Mouse (Mus musculus) heart, adult 2 months (tissue): ENCODE results near the gene Blm. TPM values are rescaled to one million over a fixed set of nuclear protein-coding genes. Genes with fewer than 3 reads are reported as not detected.

Source experiments
- DNase-seq, 2 experiments: peaks; one replicate each; pipeline ENCODE4 v3.0.0; 2021
- H3K27ac ChIP-seq: fragments of 200-600 bp; 2 replicates; pipeline ENCODE4 v1.8.1; 2022
- H3K27me3 ChIP-seq: fragments of 200-500 bp; 2 replicates; pipeline ENCODE4 v1.6.1; 2012; ENCODE audit warnings: mild to moderate bottlenecking, low read length, inconsistent platforms, mixed read lengths; ENCODE audit not compliant: control insufficient read depth, insufficient read depth
- H3K36me3 ChIP-seq: fragments of 200-500 bp; 2 replicates; pipeline ENCODE4 v1.6.1; 2012; ENCODE audit warnings: low read length, inconsistent platforms; ENCODE audit not compliant: control insufficient read depth, insufficient read depth
- H3K4me1 ChIP-seq: fragments of 200-500 bp; 2 replicates; pipeline ENCODE4 v1.6.1; 2011; ENCODE audit warnings: low read length; ENCODE audit not compliant: control insufficient read depth, insufficient read depth
- H3K4me3 ChIP-seq: fragments of 200-600 bp; 2 replicates; pipeline ENCODE4 v1.8.1; 2022
- H3K79me2 ChIP-seq: fragments of 200-500 bp; replicated peaks from 2 replicates; pipeline ENCODE4 v1.6.1; 2012; ENCODE audit warnings: mild to moderate bottlenecking, inconsistent platforms, low read length, moderate library complexity, mixed read lengths; ENCODE audit not compliant: control insufficient read depth, insufficient read depth
- H3K9ac ChIP-seq: fragments of 200-500 bp; 2 replicates; pipeline ENCODE4 v1.6.1; 2012; ENCODE audit warnings: low read depth, mild to moderate bottlenecking, control low read depth, inconsistent platforms, low read length, mixed read lengths
- CTCF ChIP-seq: fragments of 200-600 bp; IDR thresholded peaks from 2 replicates; pipeline ENCODE4 v1.8.1; 2022; ENCODE audit warnings: antibody characterized with exemption, mild to moderate bottlenecking, moderate library complexity
- EP300 ChIP-seq: fragments of 200-500 bp; IDR thresholded peaks from 2 replicates; pipeline ENCODE4 v1.6.1; 2011; ENCODE audit warnings: low read depth, low read length, control low read depth; ENCODE audit not compliant: insufficient read depth
- POLR2A ChIP-seq: fragments of 200-500 bp; IDR thresholded peaks from 2 replicates; pipeline ENCODE4 v1.6.1; 2011; ENCODE audit warnings: mild to moderate bottlenecking, low read depth, low read length, control low read depth; ENCODE audit not compliant: insufficient read depth
- WGBS: fragments of 180-500 bp; shearing (Covaris S2); methylation state at CpG from one replicate; pipeline ENCODE4 v1.1.7; 2018; 5-methylcytosine and 5-hydroxymethylcytosine counted together
- intact Hi-C: fragments of 180-260 bp; cut with DNase I; formaldehyde crosslinking; loops from one replicate; pipeline ENCODE4 v1.15.1; 2025
- long read RNA-seq: library from polyadenylated mRNA; stranded (forward); transcript quantifications from one replicate; pipeline ENCODE4 v2.0.0, GENCODE M21; 2021
- polyA plus RNA-seq: library from polyadenylated mRNA; depleted of rRNA; stranded (reverse); fragments of >200 nt; gene quantifications from 2 replicates; pipeline ENCODE4 v1.2.3, GENCODE M21; 2012; rRNA removed
- total RNA-seq, 2 experiments: library from RNA; stranded (reverse); gene quantifications; 2 replicates each; pipeline ENCODE4 v1.2.3; 2021

Gene Blm
- 1 to 10 TPM in 1 of 2 experiments, under 1 TPM in 1; 0.91 to 1.3 TPM for total RNA-seq
- 0.59 and 0.67 TPM in 2 replicates for polyA plus RNA-seq
- long read RNA-seq, partial matches to known transcripts: 2 of 2 reads
- long read RNA-seq, other reads (novel, unspliced or antisense): 0 of 2 reads

DNA sequence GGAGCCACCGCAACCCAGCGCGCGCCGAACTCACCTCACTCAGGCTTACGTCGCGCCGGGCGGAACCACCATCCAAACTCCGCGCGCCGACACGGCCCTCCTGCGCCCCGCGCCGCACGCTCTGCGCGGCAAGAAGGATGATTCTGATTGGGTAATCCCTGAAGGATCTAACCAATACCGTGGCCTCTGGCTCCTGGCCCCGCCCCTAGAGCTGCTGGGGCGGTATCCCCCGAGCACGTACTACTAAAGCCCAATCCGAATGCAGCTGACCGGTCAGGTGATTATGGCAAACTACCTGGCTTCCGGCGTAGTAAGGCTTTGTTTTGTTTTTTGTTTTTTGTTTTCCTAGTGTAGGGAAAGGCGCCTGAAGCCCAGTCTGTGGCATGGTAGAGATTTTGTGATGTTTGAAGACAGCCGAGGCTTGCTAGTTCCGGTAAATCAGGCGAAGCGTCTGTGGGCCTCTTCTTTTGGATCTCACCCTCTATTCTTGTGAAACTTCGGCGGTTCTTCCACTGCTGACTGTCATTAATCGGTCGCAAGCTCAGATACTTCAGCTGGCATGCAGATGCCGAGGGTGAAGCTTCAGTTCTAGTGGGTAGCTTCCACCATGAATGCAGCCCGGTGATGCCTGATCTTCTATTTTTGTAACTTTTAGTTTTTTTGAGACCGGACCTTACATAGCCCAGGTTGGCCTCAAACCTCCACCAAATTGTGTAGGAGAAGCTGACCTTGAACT lies at the start of gene Blm:
Gene Blm (minus strand): TSS at position 111 of the 736 bp plus-strand sequence.
- H3K27me3 ChIP-seq: no peaks in the 10 kb centered on the region
- intact Hi-C loops: loop anchor here (5.0 kb wide), 2 partner anchors 47 to 148 kb away; partner anchors contain the start of gene Fes
- peak; percentile 77 for TF ChIP-seq POLR2A
- TF ChIP-seq CTCF: peak; percentile 5; the same call in 1 of the 2 replicates
- TF ChIP-seq EP300: peak; percentile 12; the same call in 1 of the 2 replicates
- no peaks in the 10 kb centered on the region for H3K36me3 ChIP-seq
- no peaks in the 10 kb centered on the region; the same call in none of the 2 replicates for H3K4me1 ChIP-seq
- H3K27ac ChIP-seq: peak within 1 kb of the TSS; percentile 83
- peak within 1 kb of the TSS; percentile 70 for H3K9ac ChIP-seq
- peak; percentile 96 to 97 for DNase-seq
- no peaks in the 10 kb centered on the region for H3K79me2 ChIP-seq
- peak within 1 kb of the TSS; percentile 55 for H3K4me3 ChIP-seq
- WGBS: under 1% methylated on average over 43 of the region's 43 CpGs

DNA sequence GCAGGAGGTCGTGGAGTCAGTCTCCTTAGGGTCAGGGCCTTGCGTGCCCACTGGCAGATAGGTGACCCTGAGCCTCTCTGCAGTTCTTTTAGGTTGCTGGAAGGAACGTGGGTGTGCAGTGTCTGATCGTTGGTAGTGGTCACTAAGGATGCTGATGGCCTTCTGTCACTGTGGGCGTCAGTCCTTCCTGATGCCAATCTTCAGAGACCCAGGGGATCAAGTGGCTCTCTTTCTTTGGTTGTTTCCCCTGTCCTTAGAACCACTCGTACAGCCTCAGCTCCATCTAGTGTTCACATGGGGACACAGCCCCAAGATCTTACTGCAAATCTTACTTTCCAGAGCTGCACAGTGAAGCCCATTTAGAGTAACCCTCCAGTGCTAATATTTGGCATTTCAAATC lies 49.1 kb upstream of the Blm start:
- Histone ChIP-seq H3K27me3 (no peaks in the 10 kb centered on the region), H3K9ac (no peak overlapping the region), H3K27ac (peak overlapping the region; percentile 50; the same call in 1 of the 2 replicates)

DNA sequence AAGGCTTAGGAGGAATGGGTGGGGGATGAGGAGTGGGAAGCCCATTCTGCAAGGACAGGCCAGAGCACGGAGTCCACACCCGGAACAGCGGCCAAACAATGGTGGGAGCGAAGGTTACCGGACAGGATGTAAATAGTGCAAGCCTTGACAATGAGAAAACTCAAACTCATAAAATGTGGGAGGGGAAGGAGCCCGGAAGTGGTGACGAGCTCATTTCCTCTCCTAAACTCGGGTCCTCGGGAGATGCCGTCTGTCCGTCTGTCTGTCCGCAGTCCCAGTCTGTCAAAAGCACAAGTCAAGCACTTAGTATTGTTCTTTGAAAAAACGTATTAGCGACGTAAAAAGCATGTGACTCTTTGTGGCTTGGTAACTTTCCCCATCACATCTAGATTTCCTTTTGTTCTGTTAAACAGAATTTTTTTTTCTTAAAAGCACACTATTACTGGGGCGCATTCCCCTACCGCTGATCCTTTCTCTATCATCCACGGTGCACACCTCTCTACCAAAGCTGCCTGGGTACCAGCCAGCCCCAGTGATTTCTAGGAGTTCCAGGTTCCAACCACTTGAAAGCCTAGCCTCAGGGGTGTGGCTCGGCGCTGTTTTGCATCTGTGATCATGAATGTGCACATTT lies 48.0 kb upstream of the Blm start:
- H3K79me2 ChIP-seq: no peaks in the 10 kb centered on the region
- no peaks in the 10 kb centered on the region for H3K27me3 ChIP-seq
- peak overlapping the region; percentile 21 for H3K4me3 ChIP-seq
- no peaks in the 10 kb centered on the region for H3K36me3 ChIP-seq
- intact Hi-C loops: loop anchor here (5.0 kb wide), 1 partner anchor 46 kb away; the partner anchor contains the start of gene Blm
- TF ChIP-seq EP300 (0 out of 2 replicates have a peak, but pooled peaks have one; percentile 54), POLR2A (0 out of 2 replicates have a peak, but pooled peaks have one; percentile 35), CTCF (no peak)
- H3K4me1 ChIP-seq: peaks cover 13% of the 10 kb centered on the region
- H3K9ac ChIP-seq: 0 out of 2 replicates have a peak overlapping the region, but pooled peaks have one; percentile 18
- H3K27ac ChIP-seq: peak overlapping the region; percentile 67
- WGBS: 28% methylated on average over 20 of the region's 20 CpGs
- DNase-seq: peak; percentile 66 to 70

More for the DNA sequence above, 49.1 kb upstream of the Blm start:
- DNase-seq: peak; percentile 46 to 54
- no peak overlapping the region for H3K4me3 ChIP-seq
- intact Hi-C loops: loop anchor here (1.0 to 5.0 kb wide), 2 partner anchors 47 to 198 kb away; partner anchors contain the start of gene Blm
- TF ChIP-seq POLR2A (no peak), CTCF (peak; percentile 92), EP300 (0 out of 2 replicates have a peak, but pooled peaks have one; percentile 59)
- no peaks in the 10 kb centered on the region for H3K79me2 ChIP-seq
- H3K4me1 ChIP-seq: peaks cover 18% of the 10 kb centered on the region
- WGBS: 24% methylated on average over 6 of the region's 6 CpGs
- H3K36me3 ChIP-seq: no peaks in the 10 kb centered on the region

DNA sequence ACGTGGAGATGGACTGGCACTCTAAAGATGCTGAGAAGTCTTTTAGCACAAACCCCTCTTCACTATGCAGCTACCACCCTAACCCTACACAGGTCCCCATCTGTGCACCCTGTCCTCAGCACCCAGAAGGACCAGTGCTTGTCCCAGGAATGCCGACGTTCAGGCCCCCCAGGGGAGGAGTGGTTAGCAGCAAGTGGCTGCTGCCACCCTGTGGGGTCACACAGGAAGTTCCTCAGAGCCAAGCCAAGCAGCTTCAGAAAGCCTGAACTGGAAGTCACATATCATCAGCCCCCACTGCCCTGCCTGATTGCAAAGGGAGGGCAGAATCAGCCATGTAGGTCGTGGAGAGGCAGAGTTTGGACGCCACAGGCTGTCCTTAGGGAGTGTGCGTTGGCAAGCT lies 45.4 kb upstream of the Blm start:
- 19% methylated on average over 6 of the region's 6 CpGs for WGBS
- peak; percentile 44 to 62 for DNase-seq
- no peaks in the 10 kb centered on the region for H3K36me3 ChIP-seq
- H3K4me3 ChIP-seq: no peak overlapping the region
- no peak overlapping the region for H3K27ac ChIP-seq
- TF ChIP-seq CTCF: peak; percentile 84
- no peak for TF ChIP-seq POLR2A
- peak; percentile 87 for TF ChIP-seq EP300
- no peaks in the 10 kb centered on the region for H3K79me2 ChIP-seq
- intact Hi-C loops: loop anchor here (5.0 kb wide), 1 partner anchor 43 kb away; the partner anchor contains the start of gene Blm
- peaks cover 4% of the 10 kb centered on the region for H3K4me1 ChIP-seq
- H3K9ac ChIP-seq: no peak overlapping the region
- no peaks in the 10 kb centered on the region for H3K27me3 ChIP-seq

DNA sequence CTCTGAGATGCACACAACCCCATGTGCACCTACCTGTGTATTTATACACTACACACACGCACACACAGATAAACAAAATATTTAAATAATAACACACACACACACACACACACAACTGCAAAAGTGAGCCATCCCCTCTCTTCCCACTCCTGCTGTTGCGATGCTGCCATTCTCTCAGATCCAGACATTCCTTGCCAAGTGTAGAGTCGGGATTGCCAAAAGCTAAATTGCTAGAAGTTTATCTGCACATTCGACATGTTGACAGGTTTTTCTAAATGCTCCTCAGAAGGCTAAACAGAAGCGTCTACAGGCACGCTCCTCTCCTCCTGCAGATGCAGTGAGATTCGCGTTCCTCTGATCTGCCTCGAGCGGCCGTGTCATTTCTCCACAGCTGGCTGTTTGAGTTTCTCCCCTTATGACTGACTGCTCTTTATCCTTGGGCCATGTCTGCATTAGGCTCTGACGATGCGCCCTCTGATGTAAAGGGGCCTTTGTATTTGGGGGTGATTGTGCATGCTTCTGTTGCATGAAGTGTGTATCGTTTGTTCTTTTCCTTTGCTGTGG lies 42.6 kb upstream of the Blm start:
- Histone ChIP-seq H3K27me3 (no peaks in the 10 kb centered on the region), H3K36me3 (no peaks in the 10 kb centered on the region), H3K4me1 (peaks cover 3% of the 10 kb centered on the region), H3K27ac (no peak overlapping the region), H3K4me3 (no peak overlapping the region), H3K9ac (no peak overlapping the region), H3K79me2 (no peaks in the 10 kb centered on the region)
- DNase-seq: no peak
- intact Hi-C loops: no loop called here
- WGBS: 61% methylated on average over 14 of the region's 14 CpGs
- TF ChIP-seq CTCF (no peak), EP300 (no peak), POLR2A (no peak)
